ENCODE assay signal across 17 mouse cellular contexts in genomic region chr10:11309866-11310265, GRCm38 (mm10).
"Had no signal": no experiment of that assay in that cellular context is flagged by ENCODE, and none has a peak within 500 bp of the region (broad histone marks: within the 10 kb centered on the region; RNA-seq: fewer than 3 reads in every experiment).

No protein-coding gene starts in this region.

- H3K27me3 ChIP-seq: liver, embryonic 15.5 days; lung, embryonic 15.5 days; midbrain, embryonic 12.5 days; neural tube, embryonic 13.5 days; neural tube, embryonic 15.5 days had no signal

- DNase-seq: liver, postnatal 0 days; lung, adult 2 months; lung, postnatal 4 days; midbrain, embryonic 14.5 days; right cerebral cortex, postnatal 14 days; thymus, adult 18-20 months; thymus, postnatal 14 days; thymus, postnatal 36 days had no signal

- H3K4me2 ChIP-seq: liver, embryonic 15.5 days; lung, embryonic 15.5 days; midbrain, embryonic 12.5 days; neural tube, embryonic 13.5 days; neural tube, embryonic 15.5 days had no signal

- ATAC-seq: liver, postnatal 0 days; lung, postnatal 0 days; midbrain, embryonic 16.5 days had no signal

- H3K27ac ChIP-seq: liver, embryonic 15.5 days; lung, embryonic 15.5 days; midbrain, embryonic 10.5 days; midbrain, embryonic 12.5 days; neural tube, embryonic 13.5 days; neural tube, embryonic 15.5 days had no signal

- H3K9me3 ChIP-seq: liver, embryonic 15.5 days; lung, embryonic 15.5 days; midbrain, embryonic 10.5 days; midbrain, embryonic 12.5 days; neural tube, embryonic 13.5 days; neural tube, embryonic 15.5 days had no signal

- H3K4me1 ChIP-seq: midbrain, embryonic 10.5 days; midbrain, embryonic 12.5 days; neural tube, embryonic 13.5 days had no signal

- H3K4me3 ChIP-seq: liver, embryonic 15.5 days; lung, embryonic 15.5 days; midbrain, embryonic 10.5 days; midbrain, embryonic 12.5 days; myocyte; neural tube, embryonic 13.5 days; neural tube, embryonic 15.5 days had no signal

- H3K36me3 ChIP-seq: lung, embryonic 15.5 days; midbrain, embryonic 12.5 days; neural tube, embryonic 13.5 days; neural tube, embryonic 15.5 days had no signal

- H3K9ac ChIP-seq: liver, embryonic 15.5 days; liver, postnatal 0 days; lung, embryonic 15.5 days; midbrain, embryonic 12.5 days; neural tube, embryonic 13.5 days; neural tube, embryonic 15.5 days had no signal
